Mouse (Mus musculus): Measurements from ENCODE around the gene Ywhae. TPM values are rescaled to one million over a fixed set of nuclear protein-coding genes. Genes with fewer than 3 reads are reported as not detected.

The Ywhae gene
- total and polyA plus RNA-seq, 2 experiments from 2014 or later = 181 to 1,457 TPM

DNA sequence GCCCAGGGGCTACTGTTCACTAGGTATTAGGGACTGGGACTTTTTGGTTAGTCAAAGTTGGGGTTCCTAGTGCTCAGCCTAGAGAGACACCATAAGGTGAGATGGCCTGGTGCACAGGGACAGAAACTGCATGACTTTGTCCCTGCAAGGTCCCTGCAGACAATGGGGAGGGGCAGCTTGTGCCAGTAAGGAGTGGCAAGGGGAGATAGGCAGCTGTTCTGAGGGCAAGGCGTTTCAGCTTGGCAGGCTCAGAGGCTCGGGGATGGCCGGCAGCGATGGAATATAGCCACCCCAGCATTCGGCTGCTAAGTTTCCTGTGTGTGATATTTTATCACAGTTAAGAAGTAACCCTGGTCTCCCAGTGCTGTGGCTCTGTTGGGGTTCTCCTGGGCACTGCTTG is 51.1 kb downstream of the Ywhae start:
- no peak overlapping the region for H3K27ac ChIP-seq
- no peaks in the 10 kb centered on the region for H3K9me3 ChIP-seq (ENCODE audit: low read length)
- 0 out of 2 replicates have a peak, but pooled peaks cover 4% of the 10 kb centered on the region for H3K36me3 ChIP-seq (ENCODE audit: insufficient read depth, low read length)
- H3K27me3 ChIP-seq (ENCODE audit: insufficient read depth, low read length) = no peaks in the 10 kb centered on the region
- H3K4me1 ChIP-seq (ENCODE audit: insufficient read depth, low read length) = no peaks in the 10 kb centered on the region
- H3K4me3 ChIP-seq (ENCODE audit: low read length) = no peak overlapping the region
- TF ChIP-seq CTCF (IDR thresholded peaks at IDR 0.05; ENCODE audit: low read depth) = no peak
- no peak overlapping the region for H3K9ac ChIP-seq (replicated peaks; ENCODE audit: low read length)
- no peak for ATAC-seq
- 75% methylated on average over 5 of the region's 5 CpGs for WGBS
- DNase-seq (ENCODE audit: low spot score) = no peak
- no peak overlapping the region for H3K4me2 ChIP-seq (ENCODE audit: low read depth, low read length)

GRCm38 (mm10) chr11:75785897-75786296 is 53.2 kb downstream of the Ywhae start:
- ATAC-seq = no peak
- WGBS = 77% methylated on average over 8 of the region's 8 CpGs

DNA sequence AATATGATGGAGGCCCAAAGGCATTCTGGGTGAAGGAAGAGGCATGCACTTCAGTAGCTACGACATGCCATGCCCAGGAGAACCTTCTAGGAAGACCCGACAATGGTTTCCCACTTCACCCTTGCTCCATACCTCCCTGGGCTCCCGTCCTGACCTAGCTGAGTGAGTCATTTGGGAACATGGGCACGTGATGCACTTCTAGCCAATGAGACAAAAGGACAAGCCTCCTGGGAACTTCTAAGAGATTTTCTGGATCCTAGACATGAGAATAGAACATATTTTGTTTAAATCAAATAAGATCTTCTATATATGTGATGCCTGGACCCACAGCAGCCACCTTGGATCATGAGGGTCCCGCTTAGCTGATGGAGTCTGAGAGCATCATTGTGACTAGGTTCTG is 59.9 kb downstream of the Ywhae start:
- H3K27me3 ChIP-seq (ENCODE audit: insufficient read depth, low read length) = peaks cover 6% of the 10 kb centered on the region
- no peaks in the 10 kb centered on the region for H3K4me1 ChIP-seq (ENCODE audit: insufficient read depth, low read length)
- no peak for ATAC-seq
- no peak for DNase-seq (ENCODE audit: low spot score)
- no peaks in the 10 kb centered on the region for H3K9me3 ChIP-seq (ENCODE audit: low read length)
- no peak for TF ChIP-seq CTCF (IDR thresholded peaks at IDR 0.05; ENCODE audit: low read depth)
- H3K9ac ChIP-seq (replicated peaks; ENCODE audit: low read length) = no peak overlapping the region
- no peak overlapping the region for H3K27ac ChIP-seq
- WGBS = 77% methylated on average over 5 of the region's 5 CpGs
- H3K4me2 ChIP-seq (ENCODE audit: low read depth, low read length) = no peak overlapping the region
- H3K36me3 ChIP-seq (ENCODE audit: insufficient read depth, low read length) = no peaks in the 10 kb centered on the region
- H3K4me3 ChIP-seq (ENCODE audit: low read length) = no peak overlapping the region

More at GRCm38 (mm10) chr11:75785897-75786296, 53.2 kb downstream of the Ywhae start:
- DNase-seq (ENCODE audit: low spot score) = no peak
- no peak for TF ChIP-seq CTCF (IDR thresholded peaks at IDR 0.05; ENCODE audit: low read depth)
- Histone ChIP-seq H3K4me3 (ENCODE audit: low read length) (no peak overlapping the region), H3K9ac (replicated peaks; ENCODE audit: low read length) (no peak overlapping the region), H3K9me3 (ENCODE audit: low read length) (no peaks in the 10 kb centered on the region), H3K4me1 (ENCODE audit: insufficient read depth, low read length) (no peaks in the 10 kb centered on the region), H3K4me2 (ENCODE audit: low read depth, low read length) (no peak overlapping the region), H3K27ac (no peak overlapping the region), H3K36me3 (ENCODE audit: insufficient read depth, low read length) (no peaks in the 10 kb centered on the region), H3K27me3 (ENCODE audit: insufficient read depth, low read length) (no peaks in the 10 kb centered on the region)

DNA sequence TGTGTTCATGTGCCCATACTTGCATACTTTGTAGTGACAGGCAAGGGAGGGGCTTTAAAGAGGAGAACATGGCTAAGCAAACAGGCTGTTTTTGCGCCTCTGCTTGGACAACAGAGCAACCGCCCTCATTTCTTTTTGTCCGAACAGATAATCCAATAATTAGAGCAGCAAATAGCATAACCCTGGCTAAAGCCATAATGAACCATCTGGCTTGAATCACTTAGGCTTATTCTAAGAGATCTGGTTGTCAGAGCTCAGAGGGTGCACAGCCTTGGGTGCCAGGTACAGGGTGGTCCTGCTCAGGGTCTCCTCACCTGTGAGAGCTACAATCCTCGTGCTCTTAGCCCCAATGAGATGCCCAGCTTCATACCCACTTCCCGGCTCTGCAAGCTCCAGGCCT is 60.7 kb downstream of the Ywhae start:
- 0 out of 2 replicates have a peak overlapping the region, but pooled peaks have one; percentile 5 for H3K4me2 ChIP-seq (ENCODE audit: low read depth, low read length)
- no peaks in the 10 kb centered on the region for H3K4me1 ChIP-seq (ENCODE audit: insufficient read depth, low read length)
- peaks cover 6% of the 10 kb centered on the region for H3K27me3 ChIP-seq (ENCODE audit: insufficient read depth, low read length)
- no peak overlapping the region for H3K9ac ChIP-seq (replicated peaks; ENCODE audit: low read length)
- H3K36me3 ChIP-seq (ENCODE audit: insufficient read depth, low read length) = no peaks in the 10 kb centered on the region
- H3K9me3 ChIP-seq (ENCODE audit: low read length) = no peaks in the 10 kb centered on the region
- no peak for TF ChIP-seq CTCF (IDR thresholded peaks at IDR 0.05; ENCODE audit: low read depth)
- no peak for DNase-seq (ENCODE audit: low spot score)
- H3K4me3 ChIP-seq (ENCODE audit: low read length) = no peak overlapping the region
- H3K27ac ChIP-seq = no peak overlapping the region
- no peak for ATAC-seq
- WGBS = 68% methylated on average over 5 of the region's 5 CpGs

GRCm38 (mm10) chr11:75794602-75795320 is 62.1 kb downstream of the Ywhae start:
- ATAC-seq (no peak), DNase-seq (ENCODE audit: low spot score) (no peak)
- TF ChIP-seq CTCF (IDR thresholded peaks at IDR 0.05; ENCODE audit: low read depth) = no peak
- no peaks in the 10 kb centered on the region for H3K36me3 ChIP-seq (ENCODE audit: insufficient read depth, low read length)
- peak overlapping the region; percentile 56 for H3K9ac ChIP-seq (replicated peaks; ENCODE audit: low read length)
- WGBS = 12% methylated on average over 41 of the region's 45 CpGs
- H3K27me3 ChIP-seq (ENCODE audit: insufficient read depth, low read length) = peaks cover 6% of the 10 kb centered on the region
- H3K4me2 ChIP-seq (ENCODE audit: low read depth, low read length) = peak overlapping the region; percentile 61
- peak overlapping the region; percentile 48 for H3K4me3 ChIP-seq (ENCODE audit: low read length)
- H3K9me3 ChIP-seq (ENCODE audit: low read length) = no peaks in the 10 kb centered on the region
- H3K27ac ChIP-seq = no peak overlapping the region
- H3K4me1 ChIP-seq (ENCODE audit: insufficient read depth, low read length) = no peaks in the 10 kb centered on the region

DNA sequence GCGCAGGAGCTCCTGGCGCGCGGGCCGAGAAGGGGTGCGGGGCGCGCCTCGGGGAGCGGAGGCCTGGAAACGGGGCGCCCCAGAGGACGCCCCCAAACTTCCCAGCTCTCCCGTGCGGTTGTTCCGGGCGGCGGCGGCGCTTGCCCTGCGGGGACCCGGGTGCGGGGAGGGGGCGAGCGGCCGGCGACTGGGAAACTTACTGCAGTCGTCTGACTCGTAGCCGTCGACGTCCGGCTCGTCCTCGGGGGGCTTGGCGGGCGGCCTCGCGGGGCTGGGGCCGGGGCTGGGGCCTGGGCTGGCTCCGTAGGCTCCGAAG is 62.6 kb downstream of the Ywhae start:
- DNase-seq (ENCODE audit: low spot score) (no peak), ATAC-seq (0 out of 2 replicates have a peak, but pooled peaks have one; percentile 6)
- H3K4me3 ChIP-seq (ENCODE audit: low read length) = peak overlapping the region; percentile 48
- peak overlapping the region; percentile 61 for H3K4me2 ChIP-seq (ENCODE audit: low read depth, low read length)
- H3K4me1 ChIP-seq (ENCODE audit: insufficient read depth, low read length) = no peaks in the 10 kb centered on the region
- no peak for TF ChIP-seq CTCF (IDR thresholded peaks at IDR 0.05; ENCODE audit: low read depth)
- no peaks in the 10 kb centered on the region for H3K9me3 ChIP-seq (ENCODE audit: low read length)
- H3K9ac ChIP-seq (replicated peaks; ENCODE audit: low read length) = peak overlapping the region; percentile 56
- WGBS = 1% methylated on average over 38 of the region's 42 CpGs
- H3K27me3 ChIP-seq (ENCODE audit: insufficient read depth, low read length) = peaks cover 6% of the 10 kb centered on the region
- no peak overlapping the region for H3K27ac ChIP-seq
- H3K36me3 ChIP-seq (ENCODE audit: insufficient read depth, low read length) = no peaks in the 10 kb centered on the region

GRCm38 (mm10) chr11:75796029-75796445 is 63.4 kb downstream of the Ywhae start, which contains the start of gene Doc2b:
Gene Doc2b, minus strand, starts transcription at chr11:75796049.
- 3% methylated on average over 37 of the region's 37 CpGs for WGBS
- peaks cover 6% of the 10 kb centered on the region for H3K27me3 ChIP-seq (ENCODE audit: insufficient read depth, low read length)

More at GRCm38 (mm10) chr11:75796029-75796445, 63.4 kb downstream of the Ywhae start, which contains the start of gene Doc2b:
- Histone ChIP-seq H3K27ac (peak within 1 kb of the TSS; percentile 48; the same call in 1 of the 2 replicates), H3K9ac (replicated peaks; ENCODE audit: low read length) (peak within 1 kb of the TSS; percentile 56), H3K4me3 (ENCODE audit: low read length) (peak within 1 kb of the TSS; percentile 48), H3K36me3 (ENCODE audit: insufficient read depth, low read length) (no peaks in the 10 kb centered on the region), H3K4me2 (ENCODE audit: low read depth, low read length) (peak within 1 kb of the TSS; percentile 61), H3K9me3 (ENCODE audit: low read length) (no peaks in the 10 kb centered on the region), H3K4me1 (ENCODE audit: insufficient read depth, low read length) (no peaks in the 10 kb centered on the region)
- TF ChIP-seq CTCF (IDR thresholded peaks at IDR 0.05; ENCODE audit: low read depth) = no peak
- peak; percentile 81 for ATAC-seq
- peak; percentile 80 for DNase-seq (ENCODE audit: low spot score)

Data from hindbrain, postnatal 0 days (tissue).